Mouse (Mus musculus): ENCODE measurements around the gene Adgrl3. TPM values are rescaled to one million over a fixed set of nuclear protein-coding genes. Genes with fewer than 3 reads are reported as not detected.

Gene Adgrl3
- polyA plus RNA-seq, 1 experiment = 0.95 TPM

- DNase-seq = no peak
- Histone ChIP-seq H3K27me3 (replicated peaks; ENCODE audit: control insufficient read depth, insufficient read depth, low read length) (no peaks in the 10 kb centered on the region), H3K4me3 (ENCODE audit: insufficient read depth, low read depth, low read length) (no peak overlapping the region), H3K4me1 (ENCODE audit: control insufficient read depth, insufficient read depth, low read length) (no peaks in the 10 kb centered on the region), H3K27ac (ENCODE audit: insufficient read depth, low read depth, low read length) (no peak overlapping the region), H3K36me3 (ENCODE audit: control insufficient read depth, insufficient read depth, low read length) (no peaks in the 10 kb centered on the region)
- WGBS = 22% methylated on average over 4 of the region's 4 CpGs
- TF ChIP-seq POLR2A (IDR thresholded peaks at IDR 0.05; ENCODE audit: low read depth, low read length) = no peak
- no peak for TF ChIP-seq CTCF (conservative IDR thresholded peaks at IDR 0.05; ENCODE audit: insufficient read depth, insufficient read length, low read depth, low read length)
These were observed 823.9 kb downstream of the Adgrl3 start for GRCm38 (mm10) chr5:81843798-81844197.

GRCm38 (mm10) chr5:81870336-81870735 is 850.4 kb downstream of the Adgrl3 start:
- WGBS = 37% methylated on average over 6 of the region's 6 CpGs
- TF ChIP-seq CTCF (conservative IDR thresholded peaks at IDR 0.05; ENCODE audit: insufficient read depth, insufficient read length, low read depth, low read length) (no peak), POLR2A (IDR thresholded peaks at IDR 0.05; ENCODE audit: low read depth, low read length) (no peak)

More at GRCm38 (mm10) chr5:81870336-81870735, 850.4 kb downstream of the Adgrl3 start:
- DNase-seq = peak; percentile 77
- H3K4me1 ChIP-seq (ENCODE audit: control insufficient read depth, insufficient read depth, low read length) = no peaks in the 10 kb centered on the region
- no peaks in the 10 kb centered on the region for H3K36me3 ChIP-seq (ENCODE audit: control insufficient read depth, insufficient read depth, low read length)
- H3K27ac ChIP-seq (ENCODE audit: insufficient read depth, low read depth, low read length) = no peak overlapping the region
- no peak overlapping the region for H3K4me3 ChIP-seq (ENCODE audit: insufficient read depth, low read depth, low read length)
- no peaks in the 10 kb centered on the region for H3K27me3 ChIP-seq (replicated peaks; ENCODE audit: control insufficient read depth, insufficient read depth, low read length)
